Mouse (Mus musculus) stomach, embryonic 14.5 days (tissue): Measurements from ENCODE around the gene Olfr624. TPM values are rescaled to one million over a fixed set of nuclear protein-coding genes. Genes with fewer than 3 reads are reported as not detected.
"Not testable (repeated sequence)": the region's sequence is repeated elsewhere in the genome, so short reads cannot be mapped to it uniquely, and the experiment has no call there.

ENCODE experiments used
- ATAC-seq: fragments of 200-750 bp; cut with Nextera tagmentation; 2 replicates; pipeline ENCODE4 v1.8.0; 2017; ENCODE audit warnings: low read depth, moderate TSS enrichment; ENCODE audit not compliant: insufficient number of reproducible peaks, insufficient read depth, low FRiP score
- H3K27ac ChIP-seq: fragments of 300-500 bp; sonication (generic); 2 replicates; pipeline ENCODE4 v1.5.1; 2014; ENCODE audit warnings: mild to moderate bottlenecking, low read length, moderate library complexity, mixed read lengths
- H3K27me3 ChIP-seq: fragments of 300-500 bp; sonication (generic); 2 replicates; pipeline ENCODE4 v1.6.1; 2014; ENCODE audit warnings: low read length, control low read depth, mixed read lengths; ENCODE audit not compliant: control insufficient read depth, insufficient read depth
- H3K36me3 ChIP-seq: fragments of 300-500 bp; sonication (generic); 2 replicates; pipeline ENCODE4 v1.6.1; 2014; ENCODE audit warnings: mild to moderate bottlenecking, control low read depth, low read length, moderate library complexity, mixed read lengths; ENCODE audit not compliant: control insufficient read depth, insufficient read depth
- H3K4me1 ChIP-seq: fragments of 300-500 bp; sonication (generic); 2 replicates; pipeline ENCODE4 v1.6.1; 2014; ENCODE audit warnings: low read length, control low read depth, mixed read lengths; ENCODE audit not compliant: control insufficient read depth, insufficient read depth
- H3K4me2 ChIP-seq: fragments of 300-500 bp; sonication (generic); replicated peaks from 2 replicates; pipeline ENCODE4 v1.6.1; 2014; ENCODE audit warnings: low read depth, low read length, control low read depth
- H3K4me3 ChIP-seq: fragments of 300-500 bp; sonication (generic); 2 replicates; pipeline ENCODE4 v1.5.1; 2014; ENCODE audit warnings: low read depth, low read length, control low read depth
- H3K9ac ChIP-seq: fragments of 300-500 bp; sonication (generic); replicated peaks from 2 replicates; pipeline ENCODE4 v1.6.1; 2014; ENCODE audit warnings: low read depth, mild to moderate bottlenecking, control low read depth, low read length, moderate library complexity, mixed read lengths
- H3K9me3 ChIP-seq: fragments of 300-500 bp; sonication (generic); 2 replicates; pipeline ENCODE4 v1.6.1; 2016; ENCODE audit warnings: low read depth, low read length, control low read depth; ENCODE audit not compliant: control insufficient read depth
- WGBS: fragments of 180-500 bp; shearing (Covaris S2); extraction: QIAGEN DNeasy Blood & Tissue Kit; methylation state at CpG from one replicate; pipeline ENCODE4 v1.1.7; 2014; 5-methylcytosine and 5-hydroxymethylcytosine counted together
- polyA plus RNA-seq: library from polyadenylated mRNA; unstranded; fragments of >200 nt; fragmentation: Nextera tagmentation; extraction: Ambion mirVana; gene quantifications from 2 replicates; pipeline ENCODE4 v1.2.1, GENCODE M21; 2014

The Olfr624 gene
- polyA plus RNA-seq: 0.04 TPM in 1 of 2 replicates, not detected in the other

- H3K27ac ChIP-seq: no peak within 1 kb of the TSS
- no peaks in the 10 kb centered on the region for H3K36me3 ChIP-seq
- H3K4me3 ChIP-seq: no peak within 1 kb of the TSS
- H3K9me3 ChIP-seq: no peaks in the 10 kb centered on the region
- WGBS: 83% methylated on average over 2 of the region's 2 CpGs
- H3K27me3 ChIP-seq: no peaks in the 10 kb centered on the region
- no peak within 1 kb of the TSS for H3K4me2 ChIP-seq
- ATAC-seq: no peak
- no peak within 1 kb of the TSS for H3K9ac ChIP-seq
- H3K4me1 ChIP-seq: no peaks in the 10 kb centered on the region
These were observed at the start of gene Olfr624 for GRCm38 (mm10) chr7:103671091-103671490. Olfr624 (minus strand) TSS chr7:103671191.

GRCm38 (mm10) chr7:103716398-103716797 is 45.4 kb upstream of the Olfr624 start:
- not testable (repeated sequence) for H3K27ac ChIP-seq, H3K4me1 ChIP-seq, H3K4me2 ChIP-seq, ATAC-seq, H3K4me3 ChIP-seq, H3K9me3 ChIP-seq, H3K9ac ChIP-seq, H3K27me3 ChIP-seq, H3K36me3 ChIP-seq
- WGBS: 95% methylated on average over 1 of the region's 1 CpGs

- Histone ChIP-seq H3K4me1 (no peaks in the 10 kb centered on the region), H3K27me3 (no peaks in the 10 kb centered on the region), H3K27ac (no peak within 1 kb of the TSS), H3K36me3 (no peaks in the 10 kb centered on the region), H3K9me3 (no peaks in the 10 kb centered on the region), H3K4me3 (no peak within 1 kb of the TSS), H3K4me2 (no peak within 1 kb of the TSS), H3K9ac (no peak within 1 kb of the TSS)
- no peak for ATAC-seq
These were observed 43.4 kb upstream of the Olfr624 start, which contains the start of gene Olfr243 for GRCm38 (mm10) chr7:103714371-103714770. Olfr243 (plus strand) TSS chr7:103714671.

- Histone ChIP-seq H3K36me3 (no peaks in the 10 kb centered on the region), H3K9me3 (no peaks in the 10 kb centered on the region), H3K4me2 (no peak overlapping the region), H3K4me3 (no peak overlapping the region), H3K27me3 (no peaks in the 10 kb centered on the region), H3K4me1 (no peaks in the 10 kb centered on the region), H3K27ac (no peak overlapping the region), H3K9ac (no peak overlapping the region)
- no peak for ATAC-seq
- WGBS: 29% methylated on average over 2 of the region's 2 CpGs
These were observed 41.0 kb upstream of the Olfr624 start for GRCm38 (mm10) chr7:103712024-103712423.

- no peaks in the 10 kb centered on the region for H3K27me3 ChIP-seq
These were observed 28.5 kb upstream of the Olfr624 start for GRCm38 (mm10) chr7:103699469-103699868.

GRCm38 (mm10) chr7:103682420-103682819 is 11.4 kb upstream of the Olfr624 start, which contains the start of gene Olfr625-ps1:
Olfr625-ps1 (plus strand) TSS chr7:103682720.
- ATAC-seq: no peak
- no peaks in the 10 kb centered on the region for H3K27me3 ChIP-seq
- H3K4me1 ChIP-seq: no peaks in the 10 kb centered on the region
- H3K27ac ChIP-seq: no peak within 1 kb of the TSS
- H3K9ac ChIP-seq: no peak within 1 kb of the TSS
- H3K4me2 ChIP-seq: no peak within 1 kb of the TSS
- no peaks in the 10 kb centered on the region for H3K9me3 ChIP-seq
- no peaks in the 10 kb centered on the region for H3K36me3 ChIP-seq
- no peak within 1 kb of the TSS for H3K4me3 ChIP-seq

More at GRCm38 (mm10) chr7:103699469-103699868, 28.5 kb upstream of the Olfr624 start:
- H3K4me3 ChIP-seq: no peak overlapping the region
- no peak overlapping the region for H3K4me2 ChIP-seq
- ATAC-seq: no peak
- no peak overlapping the region for H3K27ac ChIP-seq
- no peak overlapping the region for H3K9ac ChIP-seq
- no peaks in the 10 kb centered on the region for H3K36me3 ChIP-seq
- WGBS: 90% methylated on average over 4 of the region's 4 CpGs
- no peaks in the 10 kb centered on the region for H3K4me1 ChIP-seq
- H3K9me3 ChIP-seq: no peaks in the 10 kb centered on the region

GRCm38 (mm10) chr7:103663598-103663997 is 7.4 kb downstream of the Olfr624 start, which contains the start of gene Olfr623:
Olfr623 (minus strand) TSS chr7:103663698.
- H3K9me3 ChIP-seq: no peaks in the 10 kb centered on the region
- H3K4me2 ChIP-seq: no peak within 1 kb of the TSS
- no peak within 1 kb of the TSS for H3K27ac ChIP-seq
- H3K4me1 ChIP-seq: no peaks in the 10 kb centered on the region
- no peaks in the 10 kb centered on the region for H3K27me3 ChIP-seq
- no peaks in the 10 kb centered on the region for H3K36me3 ChIP-seq
- H3K4me3 ChIP-seq: no peak within 1 kb of the TSS
- no peak for ATAC-seq
- no peak within 1 kb of the TSS for H3K9ac ChIP-seq

- H3K27me3 ChIP-seq: no peaks in the 10 kb centered on the region
- no peaks in the 10 kb centered on the region for H3K36me3 ChIP-seq
- WGBS: 69% methylated on average over 4 of the region's 4 CpGs
- no peak overlapping the region for H3K4me3 ChIP-seq
- H3K27ac ChIP-seq: no peak overlapping the region
- ATAC-seq: no peak
- H3K9ac ChIP-seq: no peak overlapping the region
- no peaks in the 10 kb centered on the region for H3K4me1 ChIP-seq
- no peaks in the 10 kb centered on the region for H3K9me3 ChIP-seq
- no peak overlapping the region for H3K4me2 ChIP-seq
These were observed 26.9 kb downstream of the Olfr624 start for GRCm38 (mm10) chr7:103644070-103644469.

- ATAC-seq: no peak
- H3K4me1 ChIP-seq: no peaks in the 10 kb centered on the region
- no peak within 1 kb of the TSS for H3K4me3 ChIP-seq
- no peak within 1 kb of the TSS for H3K27ac ChIP-seq
- no peaks in the 10 kb centered on the region for H3K9me3 ChIP-seq
- no peaks in the 10 kb centered on the region for H3K36me3 ChIP-seq
- 86% methylated on average over 1 of the region's 1 CpGs for WGBS
- no peak within 1 kb of the TSS for H3K9ac ChIP-seq
- H3K4me2 ChIP-seq: no peak within 1 kb of the TSS
- H3K27me3 ChIP-seq: no peaks in the 10 kb centered on the region
These were observed 28.4 kb downstream of the Olfr624 start, which contains the start of gene Olfr622 for GRCm38 (mm10) chr7:103642602-103643001. Olfr622 (minus strand) TSS chr7:103642702.
